Mouse (Mus musculus) ES-E14 (cell line): Measurements from ENCODE around the gene Gm21985.

Experiments used
- HCFC1 ChIP-seq: IDR thresholded peaks from 2 replicates; pipeline ENCODE4 v1.6.1; 2012; ENCODE audit warnings: low read length, inconsistent platforms, borderline replicate concordance; ENCODE audit not compliant: insufficient read depth
- ZC3H11A ChIP-seq: IDR thresholded peaks from 2 replicates; pipeline ENCODE4 v1.6.1; 2012; ENCODE audit warnings: low read depth, mild to moderate bottlenecking, inconsistent platforms, low read length, borderline replicate concordance
- ZNF384 ChIP-seq: IDR thresholded peaks from 2 replicates; pipeline ENCODE4 v1.6.1; 2012; ENCODE audit warnings: low read depth, low read length, inconsistent platforms

DNA sequence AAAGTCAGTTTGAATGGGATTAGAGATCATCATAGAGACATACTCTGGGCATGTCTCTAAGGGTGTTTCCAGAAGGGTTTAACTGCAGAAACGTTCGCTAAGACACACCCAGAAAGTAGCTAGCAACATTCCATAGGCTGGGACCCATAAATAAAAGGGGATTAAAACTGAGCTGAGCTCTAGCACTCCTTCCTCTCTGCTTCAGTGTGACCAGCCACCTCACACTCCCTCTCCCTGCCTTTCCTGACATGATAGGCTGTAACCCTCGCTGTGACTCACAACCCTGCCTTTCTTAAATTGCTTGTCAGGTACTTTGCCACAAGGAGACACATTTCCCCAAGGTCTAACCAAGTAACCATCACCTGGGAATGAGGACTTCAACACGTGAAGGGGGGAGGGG is 28.1 kb upstream of the Gm21985 start:
- no peak for TF ChIP-seq ZNF384
- TF ChIP-seq HCFC1: no peak
- no peak for TF ChIP-seq ZC3H11A
